10 mouse cellular contexts compared by ENCODE assay signal in the genomic region with DNA sequence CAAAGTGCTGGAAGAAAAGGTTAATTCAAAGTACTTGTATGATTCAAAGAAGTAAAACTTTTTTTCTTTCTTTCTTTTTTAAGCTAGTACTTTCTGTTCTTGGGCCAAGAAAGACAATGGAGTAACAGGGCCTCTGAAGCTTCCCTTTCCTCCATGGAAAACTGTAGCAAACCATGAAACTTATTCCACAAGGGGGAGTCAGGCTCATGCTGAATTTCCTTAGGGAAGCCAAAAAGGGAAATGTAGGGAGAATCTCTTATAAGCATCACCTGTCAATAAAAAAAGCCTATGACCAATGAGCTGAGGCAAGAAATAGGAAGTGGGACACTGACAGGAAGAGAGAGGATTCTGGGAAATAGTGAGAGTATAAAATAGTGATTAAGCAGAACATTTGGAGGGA.
DNase-seq lines count a peak whose midpoint lies in the region; ATAC-seq and TF ChIP-seq lines count a peak whose summit lies in the region.
"Had no signal": no experiment of that assay in that cellular context is flagged by ENCODE, and none has a peak within 500 bp of the region (broad histone marks: within the 10 kb centered on the region; RNA-seq: fewer than 3 reads in every experiment).

No protein-coding gene starts in this region.

- DNase-seq in frontal cortex, postnatal 25 days (ENCODE audit: low spot score in 2 of 2) = no peak
- DNase-seq in kidney, postnatal 36 days = peak; percentile 34
- no peak for DNase-seq in kidney, adult 8-10 months
- peak; percentile 43 for DNase-seq in ES-CJ7 (ENCODE audit: low read depth, low spot score)
- peak; percentile 77 for DNase-seq in brain, embryonic 14.5 days (ENCODE audit: low read depth)
- no peak for DNase-seq in right cerebral cortex, postnatal 14 days

- no peak for TF ChIP-seq POLR2A in brain, embryonic 14.5 days (IDR thresholded peaks at IDR 0.05; ENCODE audit: borderline replicate concordance, extremely low read depth, insufficient read depth, insufficient read length, poor library complexity, severe bottlenecking)

- peak; percentile 46; the same call in 1 of the 2 replicates for TF ChIP-seq CTCF in brain, embryonic 14.5 days (IDR thresholded peaks at IDR 0.05; ENCODE audit: borderline replicate concordance, extremely low read depth, insufficient read depth, insufficient read length)

- peak; percentile 89 for ATAC-seq in frontal cortex, adult (ENCODE audit: low TSS enrichment)
- no peak for ATAC-seq in CD4-positive, CD25-positive, alpha-beta regulatory T cell, adult 4 months
- ATAC-seq: intestine, embryonic 16.5 days; midbrain, embryonic 13.5 days had no signal

Comparison
In these comparisons a context has a peak if more than half of its experiments do, and no peak if none do; other contexts are left out.
1. DNase-seq: peak in kidney, postnatal 36 days (2 of 2), ES-CJ7 (single experiment) and brain, embryonic 14.5 days (single experiment); none in frontal cortex, postnatal 25 days (0 of 2), kidney, adult 8-10 months (0 of 2) and right cerebral cortex, postnatal 14 days (single experiment).